Mouse (Mus musculus): Measurements from ENCODE around the gene Atp8a2. TPM values are rescaled to one million over a fixed set of nuclear protein-coding genes. Genes with fewer than 3 reads are reported as not detected.
"Not testable (repeated sequence)": the region's sequence is repeated elsewhere in the genome, so short reads cannot be mapped to it uniquely, and the experiment has no call there.

Atp8a2 gene
- total and polyA plus RNA-seq, 3 experiments: 1.8 to 4.3 (median 3.1) TPM

DNA sequence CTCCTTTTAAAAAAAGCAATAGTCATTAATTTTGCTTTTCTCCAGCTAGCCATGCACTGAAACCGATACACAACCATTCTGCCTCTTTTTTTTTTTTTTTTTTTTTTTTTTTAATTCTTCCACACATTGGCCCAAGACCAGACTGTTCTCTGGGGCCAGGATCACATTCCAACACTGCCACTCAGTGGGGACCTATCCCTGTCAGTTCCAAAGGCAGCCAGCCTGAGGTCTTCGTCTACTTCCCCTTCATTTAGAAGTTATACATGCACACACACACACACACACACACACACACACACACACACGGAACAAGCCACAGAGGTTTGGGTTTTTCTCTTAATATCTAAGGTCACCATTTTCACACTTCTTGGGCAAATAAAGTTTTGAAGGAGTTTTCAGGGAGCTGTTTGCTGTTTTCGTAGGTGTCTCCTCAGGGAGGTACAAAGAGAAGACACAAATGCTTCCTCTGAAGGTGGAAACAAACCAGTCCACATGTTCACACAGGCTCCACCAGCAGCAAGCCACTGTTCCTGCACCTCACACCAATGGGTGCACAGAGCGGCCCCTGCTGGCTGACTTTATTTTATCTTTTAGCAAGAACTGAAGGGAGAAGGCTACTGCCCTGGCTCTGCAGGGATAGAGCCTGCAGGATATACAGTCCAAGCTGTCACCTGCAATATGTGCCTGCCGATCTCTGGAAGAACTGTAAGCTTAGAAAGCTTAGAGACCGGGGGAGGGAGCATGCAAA is 253.9 kb downstream of the Atp8a2 start:
- no peaks in the 10 kb centered on the region for H3K36me3 ChIP-seq (ENCODE audit: control insufficient read depth, insufficient read depth, low read length)
- TF ChIP-seq CTCF (IDR thresholded peaks at IDR 0.05): peak; percentile 82
- TF ChIP-seq POLR2A (IDR thresholded peaks at IDR 0.05; ENCODE audit: insufficient read depth, low read depth, low read length): no peak
- TF ChIP-seq EP300 (IDR thresholded peaks at IDR 0.05; ENCODE audit: insufficient read depth, low read depth, low read length): 0 out of 2 replicates have a peak, but pooled peaks have one; percentile 37
- H3K9ac ChIP-seq (ENCODE audit: low read depth, low read length): no peak overlapping the region
- no peaks in the 10 kb centered on the region for H3K4me1 ChIP-seq (ENCODE audit: control insufficient read depth, insufficient read depth, low read length)
- H3K27ac ChIP-seq: no peak overlapping the region
- no peaks in the 10 kb centered on the region for H3K27me3 ChIP-seq (ENCODE audit: control insufficient read depth, insufficient read depth, low read length)
- WGBS: 22% methylated on average over 7 of the region's 7 CpGs
- H3K79me2 ChIP-seq (replicated peaks; ENCODE audit: control insufficient read depth, insufficient read depth, low read length): no peaks in the 10 kb centered on the region
- DNase-seq: peak; percentile 53 to 61
- H3K4me3 ChIP-seq: no peak overlapping the region
- intact Hi-C loops (cut with DNase I): loop anchor here (1.0 to 2.0 kb wide), 2 partner anchors 330 to 338 kb away; no protein-coding TSS in a partner anchor

DNA sequence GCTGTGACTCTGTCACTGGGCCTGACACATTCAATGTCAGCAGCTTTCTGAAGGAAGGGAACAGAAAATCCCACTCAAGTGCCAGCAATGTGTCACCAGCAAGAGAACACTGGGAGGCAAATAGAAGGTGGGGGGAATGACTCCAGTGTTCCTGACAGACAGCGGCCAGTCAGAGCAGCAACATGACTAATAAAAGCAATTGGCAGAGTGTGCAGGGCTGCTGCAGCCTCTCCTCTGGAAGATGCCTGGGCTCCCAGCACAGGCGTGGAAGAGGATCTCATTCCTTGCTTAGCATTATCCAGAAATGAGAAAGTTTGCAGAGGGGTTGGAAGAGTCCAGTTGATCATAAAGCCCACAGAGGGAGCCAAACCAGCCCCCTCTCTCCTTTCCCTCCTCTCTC is 254.8 kb downstream of the Atp8a2 start:
- Histone ChIP-seq H3K27ac (no peak overlapping the region), H3K4me3 (no peak overlapping the region), H3K79me2 (replicated peaks; ENCODE audit: control insufficient read depth, insufficient read depth, low read length) (no peaks in the 10 kb centered on the region), H3K36me3 (ENCODE audit: control insufficient read depth, insufficient read depth, low read length) (no peaks in the 10 kb centered on the region), H3K9ac (ENCODE audit: low read depth, low read length) (no peak overlapping the region), H3K4me1 (ENCODE audit: control insufficient read depth, insufficient read depth, low read length) (no peaks in the 10 kb centered on the region), H3K27me3 (ENCODE audit: control insufficient read depth, insufficient read depth, low read length) (no peaks in the 10 kb centered on the region)
- WGBS: 44% methylated on average over 2 of the region's 2 CpGs
- TF ChIP-seq CTCF (IDR thresholded peaks at IDR 0.05): no peak
- TF ChIP-seq POLR2A (IDR thresholded peaks at IDR 0.05; ENCODE audit: insufficient read depth, low read depth, low read length): no peak
- no peak for TF ChIP-seq EP300 (IDR thresholded peaks at IDR 0.05; ENCODE audit: insufficient read depth, low read depth, low read length)
- intact Hi-C loops (cut with DNase I): loop anchor here (2.0 kb wide), 1 partner anchor 337 kb away; no protein-coding TSS in a partner anchor
- DNase-seq: peak in 1 of 2 experiments; percentile 8

DNA sequence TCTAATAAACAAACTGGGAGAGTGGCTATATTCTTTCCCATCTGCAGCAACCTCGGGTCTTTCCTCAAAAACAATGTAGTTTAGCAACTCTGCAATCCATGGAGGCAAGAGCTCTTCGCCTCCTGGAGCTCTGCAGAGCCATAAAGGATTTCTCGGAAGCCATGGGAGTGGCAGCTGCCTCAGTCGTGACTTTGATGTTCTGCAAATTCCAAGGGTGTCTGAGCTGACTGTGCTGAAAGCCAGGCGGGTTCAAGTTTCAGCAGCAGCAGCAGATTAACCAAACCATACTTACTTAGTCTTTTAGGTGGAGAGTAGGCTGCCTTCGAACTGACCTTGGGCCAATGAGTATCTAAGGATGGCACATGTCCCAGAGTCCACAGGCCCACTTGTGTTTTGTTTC is 264.6 kb downstream of the Atp8a2 start:
- Histone ChIP-seq H3K27me3 (ENCODE audit: control insufficient read depth, insufficient read depth, low read length) (no peaks in the 10 kb centered on the region), H3K36me3 (ENCODE audit: control insufficient read depth, insufficient read depth, low read length) (no peaks in the 10 kb centered on the region), H3K4me1 (ENCODE audit: control insufficient read depth, insufficient read depth, low read length) (no peaks in the 10 kb centered on the region), H3K27ac (no peak overlapping the region), H3K79me2 (replicated peaks; ENCODE audit: control insufficient read depth, insufficient read depth, low read length) (no peaks in the 10 kb centered on the region), H3K4me3 (no peak overlapping the region), H3K9ac (ENCODE audit: low read depth, low read length) (no peak overlapping the region)
- intact Hi-C loops (cut with DNase I): no loop called here
- 44% methylated on average over 6 of the region's 6 CpGs for WGBS
- TF ChIP-seq EP300 (IDR thresholded peaks at IDR 0.05; ENCODE audit: insufficient read depth, low read depth, low read length) (no peak), CTCF (IDR thresholded peaks at IDR 0.05) (no peak), POLR2A (IDR thresholded peaks at IDR 0.05; ENCODE audit: insufficient read depth, low read depth, low read length) (no peak)
- no peak for DNase-seq

DNA sequence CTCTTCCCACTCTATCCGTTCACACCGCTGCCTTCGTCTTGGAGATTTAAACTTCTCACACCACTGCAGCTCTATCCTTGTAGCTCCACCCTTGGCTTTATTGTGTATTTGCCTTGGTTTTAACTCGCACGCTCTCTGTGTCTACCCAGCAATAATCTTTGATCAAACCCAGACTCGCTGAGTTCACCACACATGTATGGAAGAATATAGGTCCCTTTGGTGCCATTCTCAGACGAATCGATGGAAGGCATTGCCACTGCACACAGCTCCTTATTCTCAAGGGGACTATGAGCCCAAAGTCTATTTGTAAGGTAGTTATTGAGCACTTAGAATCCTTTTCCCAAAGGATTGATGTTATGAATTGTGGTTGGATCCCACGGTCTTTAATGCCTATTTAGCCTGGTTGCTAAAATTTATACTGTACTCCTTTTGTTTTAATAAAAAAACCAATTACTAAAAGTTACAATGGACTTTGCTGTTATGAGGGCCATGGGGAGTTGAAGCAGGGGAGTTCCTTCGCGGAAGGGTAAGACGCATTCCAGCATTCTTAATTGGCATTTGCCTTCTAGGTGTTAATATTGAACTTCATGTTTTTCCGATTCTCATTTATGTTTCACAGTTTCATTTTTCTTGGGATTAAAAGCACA is 265.4 kb downstream of the Atp8a2 start:
- Histone ChIP-seq H3K79me2 (replicated peaks; ENCODE audit: control insufficient read depth, insufficient read depth, low read length) (no peaks in the 10 kb centered on the region), H3K27ac (no peak overlapping the region), H3K9ac (ENCODE audit: low read depth, low read length) (no peak overlapping the region), H3K4me3 (no peak overlapping the region), H3K36me3 (ENCODE audit: control insufficient read depth, insufficient read depth, low read length) (no peaks in the 10 kb centered on the region), H3K27me3 (ENCODE audit: control insufficient read depth, insufficient read depth, low read length) (no peaks in the 10 kb centered on the region), H3K4me1 (ENCODE audit: control insufficient read depth, insufficient read depth, low read length) (no peaks in the 10 kb centered on the region)
- WGBS: 92% methylated on average over 13 of the region's 13 CpGs
- TF ChIP-seq POLR2A (IDR thresholded peaks at IDR 0.05; ENCODE audit: insufficient read depth, low read depth, low read length) (no peak), CTCF (IDR thresholded peaks at IDR 0.05) (no peak), EP300 (IDR thresholded peaks at IDR 0.05; ENCODE audit: insufficient read depth, low read depth, low read length) (no peak)
- intact Hi-C loops (cut with DNase I): no loop called here
- DNase-seq: no peak

DNA sequence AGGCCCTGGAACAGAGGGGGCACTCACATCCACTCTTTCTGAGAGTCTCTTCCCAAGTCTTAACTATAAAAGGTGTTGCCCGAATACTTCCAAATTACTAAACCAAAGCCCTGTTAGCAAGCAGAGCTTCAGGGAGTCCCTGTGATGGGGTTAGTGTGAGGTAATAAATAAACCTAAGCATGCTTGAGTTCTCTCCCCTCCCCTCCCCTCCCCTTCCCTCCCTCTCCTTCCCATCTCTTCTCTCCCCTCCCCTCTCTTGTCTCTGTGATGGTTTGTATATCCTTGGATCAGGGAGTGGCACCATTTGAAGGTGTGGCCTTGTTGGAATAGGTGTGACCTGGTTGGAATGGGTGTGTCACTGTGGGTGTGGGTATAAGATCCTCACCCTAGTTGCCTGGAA is 267.8 kb downstream of the Atp8a2 start:
- H3K27ac ChIP-seq; H3K4me3 ChIP-seq; H3K9ac ChIP-seq (ENCODE audit: low read depth, low read length); H3K27me3 ChIP-seq (ENCODE audit: control insufficient read depth, insufficient read depth, low read length); H3K79me2 ChIP-seq (replicated peaks; ENCODE audit: control insufficient read depth, insufficient read depth, low read length); H3K36me3 ChIP-seq (ENCODE audit: control insufficient read depth, insufficient read depth, low read length); DNase-seq; H3K4me1 ChIP-seq (ENCODE audit: control insufficient read depth, insufficient read depth, low read length); intact Hi-C loops (cut with DNase I): not testable (repeated sequence)
- WGBS: 100% methylated on average over 1 of the region's 1 CpGs

DNA sequence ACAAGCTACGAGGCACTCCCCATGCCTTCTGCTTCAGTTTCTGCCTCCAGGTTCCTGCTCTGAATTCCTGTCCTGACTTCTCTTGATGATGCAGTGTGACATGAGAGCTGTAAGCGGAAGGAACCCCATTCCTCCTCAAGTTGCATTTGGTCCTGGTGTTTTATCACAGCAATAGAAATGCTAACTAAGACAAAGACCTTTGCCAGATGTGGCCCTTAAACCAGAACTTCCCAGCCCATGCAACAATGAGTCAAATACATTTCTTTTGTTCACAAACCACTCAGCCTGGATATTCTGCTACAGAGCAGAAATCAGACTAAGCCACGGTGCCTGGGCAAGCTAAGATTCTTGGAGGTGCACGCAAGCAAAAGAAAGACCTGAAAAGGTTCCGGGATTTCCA is 268.2 kb downstream of the Atp8a2 start:
- Histone ChIP-seq H3K4me1 (ENCODE audit: control insufficient read depth, insufficient read depth, low read length) (no peaks in the 10 kb centered on the region), H3K4me3 (no peak overlapping the region), H3K36me3 (ENCODE audit: control insufficient read depth, insufficient read depth, low read length) (no peaks in the 10 kb centered on the region), H3K27ac (no peak overlapping the region), H3K27me3 (ENCODE audit: control insufficient read depth, insufficient read depth, low read length) (no peaks in the 10 kb centered on the region), H3K79me2 (replicated peaks; ENCODE audit: control insufficient read depth, insufficient read depth, low read length) (no peaks in the 10 kb centered on the region), H3K9ac (ENCODE audit: low read depth, low read length) (no peak overlapping the region)
- DNase-seq: no peak
- intact Hi-C loops (cut with DNase I): no loop called here
- TF ChIP-seq CTCF (IDR thresholded peaks at IDR 0.05) (no peak), POLR2A (IDR thresholded peaks at IDR 0.05; ENCODE audit: insufficient read depth, low read depth, low read length) (no peak), EP300 (IDR thresholded peaks at IDR 0.05; ENCODE audit: insufficient read depth, low read depth, low read length) (no peak)
- WGBS: 88% methylated on average over 5 of the region's 5 CpGs
